Mouse (Mus musculus) midbrain, postnatal 0 days (tissue): Measurements from ENCODE around the gene Babam1. TPM values are rescaled to one million over a fixed set of nuclear protein-coding genes. Genes with fewer than 3 reads are reported as not detected.

Source experiments
- ATAC-seq: fragments of 200-750 bp; cut with Nextera tagmentation; 2 replicates; pipeline ENCODE4 v1.8.0; 2017; ENCODE audit warnings: moderate number of reproducible peaks, mild to moderate bottlenecking, moderate TSS enrichment, moderate library complexity; ENCODE audit not compliant: low FRiP score
- DNase-seq: peaks from one replicate; pipeline ENCODE4 v3.0.0-alpha.2; 2015; ENCODE audit warnings: low spot score
- H3K27ac ChIP-seq: fragments of 300-500 bp; sonication (generic); 2 replicates; pipeline ENCODE4 v1.5.1; 2014; ENCODE audit warnings: low read depth, mild to moderate bottlenecking, low read length, mixed read lengths
- H3K27me3 ChIP-seq: fragments of 300-500 bp; sonication (generic); 2 replicates; pipeline ENCODE4 v1.6.1; 2014; ENCODE audit warnings: low read length, control low read depth, mixed read lengths; ENCODE audit not compliant: insufficient read depth
- H3K36me3 ChIP-seq: fragments of 300-500 bp; sonication (generic); 2 replicates; pipeline ENCODE4 v1.6.1; 2014; ENCODE audit warnings: low read length, control low read depth, mixed read lengths; ENCODE audit not compliant: insufficient read depth
- H3K4me1 ChIP-seq: fragments of 300-500 bp; sonication (generic); 2 replicates; pipeline ENCODE4 v1.6.1; 2014; ENCODE audit warnings: mild to moderate bottlenecking, control low read depth, antibody characterized with exemption, low read length, mixed read lengths; ENCODE audit not compliant: insufficient read depth
- H3K4me2 ChIP-seq: fragments of 300-500 bp; sonication (generic); 2 replicates; pipeline ENCODE4 v1.6.1; 2014; ENCODE audit warnings: low read depth, mild to moderate bottlenecking, low read length, mixed read lengths; ENCODE audit not compliant: poor library complexity, severe bottlenecking
- H3K4me3 ChIP-seq: fragments of 300-500 bp; sonication (generic); 2 replicates; pipeline ENCODE4 v1.5.1; 2014; ENCODE audit warnings: low read depth, mild to moderate bottlenecking, low read length, moderate library complexity
- H3K9ac ChIP-seq: fragments of 300-500 bp; sonication (generic); replicated peaks from 2 replicates; pipeline ENCODE4 v1.6.1; 2014; ENCODE audit warnings: mild to moderate bottlenecking, low read length, moderate library complexity, mixed read lengths; ENCODE audit not compliant: poor library complexity, severe bottlenecking
- H3K9me3 ChIP-seq: fragments of 300-500 bp; sonication (generic); 2 replicates; pipeline ENCODE4 v1.6.1; 2016; ENCODE audit warnings: low read length, control low read depth
- CTCF ChIP-seq: IDR thresholded peaks from 2 replicates; pipeline ENCODE4 v1.5.1; 2016; ENCODE audit warnings: antibody characterized with exemption, mild to moderate bottlenecking
- WGBS: fragments of 180-500 bp; shearing (Covaris S2); extraction: QIAGEN DNeasy Blood & Tissue Kit; methylation state at CpG from one replicate; pipeline ENCODE4 v1.1.7; 2014; 5-methylcytosine and 5-hydroxymethylcytosine counted together
- polyA plus RNA-seq: library from polyadenylated mRNA; unstranded; fragments of >200 nt; fragmentation: Nextera tagmentation; extraction: Ambion mirVana; gene quantifications from 2 replicates; pipeline ENCODE4 v1.2.1, GENCODE M21; 2015
- total RNA-seq: library from RNA; depleted of rRNA; stranded (reverse); fragments of >200 nt; gene quantifications from 2 replicates; pipeline ENCODE4 v1.2.3, GENCODE M21; 2014

Gene Babam1
- total and polyA plus RNA-seq, 2 experiments from 2014 or later, result 90.2 to 124 TPM

DNA sequence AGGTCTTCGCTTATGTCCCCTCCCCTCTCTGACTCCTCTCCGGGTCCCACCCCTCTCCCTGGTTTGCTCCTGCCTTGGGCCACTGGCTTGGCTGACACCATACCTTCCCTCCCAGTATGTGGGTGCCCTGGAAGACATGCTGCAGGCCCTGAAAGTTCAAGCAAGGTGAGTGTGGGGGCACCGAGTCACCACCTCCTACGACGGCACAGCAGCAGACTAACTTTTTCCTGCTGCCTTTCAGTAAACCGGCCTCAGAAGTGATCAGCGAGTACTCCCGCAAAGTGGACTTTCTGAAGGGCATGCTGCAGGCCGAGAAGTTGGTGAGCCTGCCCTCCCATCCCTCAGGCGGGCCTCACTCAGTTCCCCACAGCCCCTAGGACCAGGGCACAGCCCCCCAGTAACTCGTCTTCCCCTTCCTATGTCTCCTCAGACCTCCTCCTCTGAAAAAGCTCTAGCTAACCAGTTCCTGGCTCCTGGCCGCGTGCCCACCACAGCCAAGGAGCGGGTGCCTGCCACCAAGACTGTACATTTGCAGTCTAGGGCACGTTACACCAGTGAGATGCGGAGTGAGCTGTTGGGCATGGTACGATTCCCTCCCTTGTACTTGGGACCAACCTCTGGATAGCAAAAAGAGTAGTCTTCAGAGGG lies 29.0 kb upstream of the Babam1 start:
- peak overlapping the region; percentile 62 for H3K4me3 ChIP-seq
- H3K4me2 ChIP-seq, result peak overlapping the region; percentile 91
- ATAC-seq, result no peak
- no peak for DNase-seq
- H3K27me3 ChIP-seq, result no peaks in the 10 kb centered on the region
- peaks cover 6% of the 10 kb centered on the region; the same call in 1 of the 2 replicates for H3K36me3 ChIP-seq
- H3K9ac ChIP-seq, result peak overlapping the region; percentile 69
- H3K4me1 ChIP-seq, result peaks cover 8% of the 10 kb centered on the region; the same call in 1 of the 2 replicates
- TF ChIP-seq CTCF, result no peak
- WGBS, result 50% methylated on average over 17 of the region's 17 CpGs
- no peaks in the 10 kb centered on the region for H3K9me3 ChIP-seq
- peak overlapping the region; percentile 91 for H3K27ac ChIP-seq

DNA sequence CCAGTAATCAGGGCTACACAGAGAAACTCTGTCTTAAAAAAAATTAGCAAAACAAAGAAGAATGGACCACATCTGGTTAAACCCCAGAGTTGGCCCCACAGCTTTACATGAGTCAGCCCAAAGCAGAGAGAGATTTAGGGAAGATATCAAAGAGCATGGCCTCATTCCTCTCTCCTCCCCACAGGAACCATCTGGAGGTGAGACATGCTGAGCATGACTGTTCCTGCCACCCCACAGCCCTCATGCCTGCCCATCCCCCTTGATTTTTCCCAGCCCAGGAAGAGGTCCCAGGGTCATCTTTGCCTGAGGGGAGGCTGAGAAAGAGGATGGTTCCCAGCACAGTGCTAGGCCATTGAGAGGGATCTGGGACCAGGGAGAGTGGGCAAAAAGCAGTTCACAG lies 28.3 kb upstream of the Babam1 start:
- no peaks in the 10 kb centered on the region for H3K9me3 ChIP-seq
- no peak overlapping the region for H3K9ac ChIP-seq
- no peak for ATAC-seq
- no peak overlapping the region for H3K27ac ChIP-seq
- DNase-seq, result no peak
- no peak overlapping the region for H3K4me3 ChIP-seq
- H3K4me1 ChIP-seq, result peaks cover 8% of the 10 kb centered on the region; the same call in 1 of the 2 replicates
- no peak for TF ChIP-seq CTCF
- H3K27me3 ChIP-seq, result no peaks in the 10 kb centered on the region
- no peak overlapping the region; the same call in 1 of the 2 replicates for H3K4me2 ChIP-seq
- H3K36me3 ChIP-seq, result peaks cover 9% of the 10 kb centered on the region; the same call in 1 of the 2 replicates

DNA sequence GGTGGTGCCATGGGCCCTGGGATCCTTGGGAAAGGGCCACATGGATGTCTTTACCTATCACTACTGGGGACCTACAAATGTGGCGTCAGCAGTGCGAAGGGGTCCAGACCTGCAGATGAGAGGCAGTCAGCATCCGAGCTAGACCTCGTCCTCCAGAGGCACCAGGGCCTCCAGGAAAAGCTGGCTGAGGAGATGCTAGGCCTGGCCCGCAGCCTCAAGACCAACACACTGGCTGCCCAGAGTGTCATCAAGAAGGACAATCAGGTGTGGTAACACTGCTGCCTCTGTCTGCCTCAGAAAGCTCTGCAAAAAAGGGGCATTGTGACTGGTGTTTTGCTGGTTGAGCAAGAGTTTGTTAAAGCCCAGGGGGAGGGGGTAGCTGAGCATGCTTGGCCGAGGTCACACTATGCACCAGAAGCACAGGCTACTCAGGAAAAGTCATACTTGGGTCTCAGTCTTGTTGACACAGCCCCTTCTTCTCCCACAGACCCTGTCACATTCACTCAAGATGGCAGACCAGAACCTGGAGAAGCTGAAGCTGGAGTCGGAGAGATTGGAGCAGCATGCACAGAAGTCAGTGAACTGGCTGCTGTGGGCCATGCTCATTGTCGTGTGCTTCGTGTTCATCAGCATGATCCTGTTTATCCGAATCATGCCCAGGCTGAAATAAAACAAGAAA lies 27.5 kb upstream of the Babam1 start:
- DNase-seq (no peak), ATAC-seq (no peak)
- Histone ChIP-seq H3K36me3 (peaks cover 15% of the 10 kb centered on the region), H3K27me3 (no peaks in the 10 kb centered on the region), H3K27ac (no peak overlapping the region), H3K4me3 (no peak overlapping the region), H3K4me2 (no peak overlapping the region), H3K4me1 (peaks cover 8% of the 10 kb centered on the region; the same call in 1 of the 2 replicates), H3K9me3 (no peaks in the 10 kb centered on the region), H3K9ac (no peak overlapping the region)
- WGBS, result 91% methylated on average over 10 of the region's 10 CpGs
- TF ChIP-seq CTCF, result no peak

DNA sequence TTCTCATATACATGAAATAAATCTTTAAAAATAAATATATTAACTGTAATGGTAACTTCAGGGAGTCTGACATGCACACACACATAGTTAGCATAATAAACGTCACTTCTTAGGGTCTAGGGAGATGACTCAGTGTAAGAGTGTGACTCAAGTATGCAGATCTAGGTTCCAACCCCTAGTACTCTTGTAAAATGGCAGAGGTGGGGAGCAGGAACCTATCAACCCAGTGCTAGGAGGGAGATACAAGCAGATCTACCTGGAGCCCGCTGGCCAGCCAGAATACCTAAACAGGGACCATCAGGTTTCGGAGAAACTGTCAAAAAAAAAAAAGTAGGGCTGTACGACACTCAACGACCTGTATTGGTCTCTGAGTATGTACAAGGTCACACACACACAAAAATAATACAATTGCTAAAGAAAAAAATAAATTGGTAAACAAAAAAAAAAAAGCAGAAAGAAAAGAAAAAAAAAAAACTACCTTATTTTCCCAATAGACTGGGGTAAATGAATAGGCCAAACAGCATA lies 25.9 kb upstream of the Babam1 start:
- Histone ChIP-seq H3K9me3 (no peaks in the 10 kb centered on the region), H3K4me1 (peaks cover 8% of the 10 kb centered on the region; the same call in 1 of the 2 replicates), H3K36me3 (peaks cover 20% of the 10 kb centered on the region), H3K4me3 (peak overlapping the region; percentile 52), H3K4me2 (peak overlapping the region; percentile 57), H3K27me3 (no peaks in the 10 kb centered on the region), H3K9ac (peak overlapping the region; percentile 55), H3K27ac (peak overlapping the region; percentile 71)
- WGBS, result 26% methylated on average over 5 of the region's 5 CpGs
- no peak for DNase-seq
- TF ChIP-seq CTCF, result no peak
- ATAC-seq, result no peak

DNA sequence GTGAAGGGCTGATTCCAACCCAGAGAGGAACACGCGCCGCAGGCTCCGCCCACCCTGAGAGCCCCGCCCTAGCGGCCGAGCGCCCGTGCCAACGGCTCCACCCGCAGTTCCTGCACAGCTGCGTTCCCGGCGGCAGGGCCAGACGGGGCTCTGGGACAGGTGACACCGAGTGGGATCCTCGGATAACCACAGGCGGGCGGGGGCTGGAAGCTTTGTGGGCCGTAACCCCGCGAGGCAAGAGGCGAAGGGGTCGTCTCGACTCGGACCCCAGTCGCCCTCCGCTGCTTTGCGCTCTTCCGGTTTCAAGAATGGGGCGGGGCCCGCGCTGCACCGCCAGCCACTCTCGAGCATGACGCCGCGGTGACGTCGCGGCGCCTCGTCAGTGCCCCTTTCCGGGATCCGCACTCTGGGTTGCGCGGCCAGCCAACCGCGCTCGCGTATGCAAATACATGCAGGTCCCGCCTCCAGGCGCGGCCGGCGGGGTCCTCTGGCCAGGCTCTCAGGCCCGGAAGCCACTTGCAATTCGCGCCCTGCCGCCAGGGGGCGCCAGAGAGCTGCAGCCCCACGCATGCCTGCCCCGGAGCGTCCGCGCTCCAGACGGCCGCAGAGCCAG lies 25.3 kb upstream of the Babam1 start, which contains the start of gene Ocel1:
TSS of gene Ocel1 (plus strand) at position 63 of the 613 bp plus-strand sequence.
- H3K4me1 ChIP-seq, result peaks cover 8% of the 10 kb centered on the region; the same call in 1 of the 2 replicates
- WGBS, result 2% methylated on average over 53 of the region's 68 CpGs
- TF ChIP-seq CTCF, result peak; percentile 89
- peak within 1 kb of the TSS; percentile 57 for H3K4me2 ChIP-seq
- no peaks in the 10 kb centered on the region for H3K9me3 ChIP-seq
- DNase-seq (peak; percentile 98), ATAC-seq (peak; percentile 84)
- H3K27ac ChIP-seq, result peak within 1 kb of the TSS; percentile 71
- no peaks in the 10 kb centered on the region for H3K27me3 ChIP-seq
- peak within 1 kb of the TSS; percentile 52 for H3K4me3 ChIP-seq
- peaks cover 20% of the 10 kb centered on the region for H3K36me3 ChIP-seq
- H3K9ac ChIP-seq, result peak within 1 kb of the TSS; percentile 55
